Mouse (Mus musculus): ENCODE results near the gene Plcb3.

- no peak for TF ChIP-seq CTCF (IDR thresholded peaks at IDR 0.05; ENCODE audit: extremely low read depth, insufficient read depth, insufficient read length, insufficient replicate concordance)
- TF ChIP-seq POLR2A (IDR thresholded peaks at IDR 0.05; ENCODE audit: low read depth, low read length): no peak
These were observed 7.4 kb upstream of the Plcb3 start for GRCm38 (mm10) chr19:6983621-6984020.

Data from spleen, adult 2 months (tissue).